Mouse (Mus musculus) spleen, adult 12 weeks (tissue): Measurements from ENCODE around the gene Apbb2.

ENCODE experiments used
- DNase-seq: peaks from one replicate; pipeline ENCODE4 v3.0.0; 2022; ENCODE audit warnings: low spot score

The Apbb2 gene

DNA sequence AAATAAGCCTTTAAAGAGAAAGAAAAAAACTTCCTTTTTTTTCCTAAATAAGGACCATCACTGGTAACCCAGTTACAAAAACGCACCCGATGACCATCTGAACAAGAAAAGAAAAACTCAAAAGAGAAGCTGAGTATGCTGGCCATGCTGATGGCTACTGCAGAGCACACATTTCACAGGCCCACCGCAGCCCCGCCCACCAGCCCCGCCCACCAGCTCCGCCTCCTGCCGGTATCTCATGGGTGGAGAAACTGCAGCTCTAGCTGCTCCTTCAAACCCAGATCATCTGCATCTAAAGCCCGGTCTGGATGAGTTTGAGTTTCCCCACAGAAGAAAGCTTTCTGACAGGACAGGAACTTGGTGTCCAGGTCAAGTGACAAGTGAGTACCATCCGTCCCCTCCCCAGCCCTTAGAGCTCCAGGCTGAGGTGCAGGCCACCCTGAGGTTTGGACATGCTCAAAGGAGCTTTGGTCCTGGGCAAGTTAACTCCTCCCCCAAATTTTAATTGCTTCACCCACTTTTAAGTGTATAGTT is 16.2 kb downstream of the Apbb2 start:
- no peak for DNase-seq

DNA sequence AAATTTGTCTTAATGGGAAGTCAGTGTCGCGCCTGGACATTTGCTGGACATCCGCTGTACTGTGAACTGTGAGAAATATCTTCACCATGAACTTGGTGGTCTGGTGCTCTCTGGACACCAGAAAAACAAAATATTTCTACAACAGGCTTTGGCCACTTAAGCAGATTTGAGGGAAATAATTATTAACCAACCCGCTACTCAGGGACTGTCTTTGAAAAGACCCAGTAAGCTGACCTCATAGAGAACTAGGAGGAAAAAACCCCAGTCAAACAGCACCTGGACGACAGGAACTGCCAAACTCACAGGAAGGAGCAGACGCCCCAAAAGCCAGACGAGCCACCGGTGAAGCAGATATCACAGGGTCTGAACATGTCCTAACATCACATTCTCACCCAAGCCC is 18.2 kb downstream of the Apbb2 start:
- DNase-seq = no peak

GRCm38 (mm10) chr5:66599888-66600287 is 18.7 kb downstream of the Apbb2 start:
- no peak for DNase-seq

GRCm38 (mm10) chr5:66596296-66596695 is 22.3 kb downstream of the Apbb2 start:
- no peak for DNase-seq

GRCm38 (mm10) chr5:66594881-66595280 is 23.7 kb downstream of the Apbb2 start:
- DNase-seq = no peak

GRCm38 (mm10) chr5:66586236-66586745 is 32.3 kb downstream of the Apbb2 start:
- DNase-seq = no peak

DNA sequence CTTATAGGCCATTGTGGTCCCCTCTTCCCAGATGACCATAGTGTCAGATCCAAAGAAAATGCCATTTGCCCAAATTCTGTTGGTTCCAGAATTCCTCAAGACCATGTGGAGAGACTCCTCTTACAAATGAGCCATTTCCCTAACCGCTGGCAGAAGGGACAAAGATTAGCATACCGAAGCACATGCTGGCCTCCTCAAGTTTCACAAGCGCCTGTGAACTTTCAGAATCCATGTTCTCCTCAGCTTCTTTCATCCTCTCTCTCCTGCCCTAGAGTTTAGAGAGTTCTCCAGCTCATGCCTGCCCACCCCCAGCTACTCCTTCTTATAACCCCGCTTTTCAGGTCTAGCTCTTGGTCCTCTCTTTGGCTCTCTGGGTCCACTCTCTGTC is 35.6 kb downstream of the Apbb2 start:
- DNase-seq = no peak

- DNase-seq = no peak
Measured at GRCm38 (mm10) chr5:66582281-66583018, 36.1 kb downstream of the Apbb2 start.

DNA sequence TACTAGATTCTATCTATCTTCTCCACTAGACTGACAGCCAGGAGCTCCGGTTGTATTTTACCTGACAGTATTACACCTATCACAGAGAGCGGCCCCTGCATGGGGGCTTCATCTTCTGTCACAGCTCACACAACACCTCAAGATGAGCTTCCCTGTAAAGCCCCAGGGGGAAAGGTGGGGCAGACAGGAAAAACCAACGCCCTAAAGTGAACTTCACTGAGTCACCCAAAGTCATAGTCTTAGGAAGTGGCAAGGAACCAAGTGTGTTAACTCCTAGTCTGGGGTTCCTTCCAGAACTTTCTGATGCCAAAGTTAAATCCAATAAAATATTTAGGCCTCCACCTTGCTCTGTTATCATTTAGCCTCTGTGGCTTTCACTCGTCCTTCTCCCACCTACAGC is 39.5 kb downstream of the Apbb2 start:
- DNase-seq = no peak

GRCm38 (mm10) chr5:66576299-66576698 is 42.3 kb downstream of the Apbb2 start:
- no peak for DNase-seq

- DNase-seq = no peak
Measured at GRCm38 (mm10) chr5:66575148-66575547, 43.4 kb downstream of the Apbb2 start.

GRCm38 (mm10) chr5:66573266-66573665 is 45.3 kb downstream of the Apbb2 start:
- no peak for DNase-seq

DNA sequence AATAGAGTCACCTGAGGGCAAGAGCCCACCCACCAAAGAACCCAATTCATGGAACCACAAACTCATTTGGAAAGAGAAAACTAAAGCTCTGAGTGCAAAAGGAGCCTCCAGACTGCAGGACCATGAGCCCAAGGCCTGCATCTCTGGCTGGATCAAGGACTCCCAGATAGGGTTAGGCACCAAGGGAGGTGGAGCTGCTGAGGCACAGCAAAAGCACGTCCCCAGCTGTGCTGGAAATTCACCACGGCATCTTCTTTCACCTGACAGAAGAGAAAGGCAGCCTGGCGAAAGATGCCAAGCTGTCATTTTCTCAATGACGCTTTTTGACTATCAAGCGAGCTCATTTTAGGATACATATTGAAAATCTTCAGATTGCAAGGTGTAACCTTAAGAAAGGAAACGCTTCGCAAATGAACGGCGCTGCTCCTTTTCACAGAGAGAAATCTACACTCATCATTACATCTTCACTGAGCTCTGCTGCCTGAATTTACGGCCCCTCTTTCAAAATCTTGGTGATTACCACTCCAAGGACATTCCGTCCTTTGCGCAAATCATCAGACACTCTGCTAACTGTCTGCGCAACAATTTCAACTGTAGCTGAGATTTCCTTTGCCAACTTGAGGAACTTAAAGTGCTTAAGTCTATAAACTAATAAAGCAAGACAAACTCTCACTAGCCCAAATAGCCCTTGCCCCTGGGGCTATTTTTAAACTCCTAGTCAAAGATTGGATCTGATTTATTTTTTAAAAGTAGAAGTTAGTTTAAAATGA is 46.3 kb downstream of the Apbb2 start:
- DNase-seq = no peak

- DNase-seq = no peak
Measured at GRCm38 (mm10) chr5:66570709-66571108, 47.9 kb downstream of the Apbb2 start.

DNA sequence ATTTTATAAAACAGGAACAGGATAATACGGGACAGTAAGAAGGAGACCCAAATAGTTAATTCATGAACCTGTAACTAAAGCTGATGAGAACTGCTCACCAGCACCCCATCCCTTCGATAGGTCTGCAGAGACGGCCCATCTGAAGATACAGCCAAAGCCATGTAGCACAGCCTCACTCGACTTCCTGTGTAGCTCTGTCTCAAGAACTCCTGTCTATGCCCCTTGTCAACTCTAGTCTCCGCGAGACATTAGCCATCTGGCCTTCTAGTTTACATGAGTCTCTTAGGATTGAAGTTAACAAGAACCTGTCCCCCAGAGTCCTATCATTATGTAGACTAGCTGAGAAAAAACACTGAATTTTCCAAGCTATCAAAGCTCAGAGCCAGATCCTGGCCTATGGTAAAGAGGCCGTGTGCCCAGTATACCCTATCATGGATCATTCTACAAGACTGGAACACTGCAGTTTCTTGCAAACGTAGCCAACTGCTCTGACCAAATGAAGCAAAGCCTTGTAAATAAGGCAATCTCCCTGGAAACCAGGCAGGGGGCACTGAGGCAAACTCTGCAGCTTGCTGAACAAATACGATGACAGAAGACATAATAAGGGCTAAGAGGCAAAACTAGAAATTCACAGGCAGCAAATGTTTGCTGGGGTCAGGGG is 49.3 kb downstream of the Apbb2 start:
- no peak for DNase-seq

- DNase-seq = no peak
Measured at GRCm38 (mm10) chr5:66568002-66568401, 50.6 kb downstream of the Apbb2 start.

- DNase-seq = no peak
Measured at GRCm38 (mm10) chr5:66567424-66567823, 51.2 kb downstream of the Apbb2 start.

DNA sequence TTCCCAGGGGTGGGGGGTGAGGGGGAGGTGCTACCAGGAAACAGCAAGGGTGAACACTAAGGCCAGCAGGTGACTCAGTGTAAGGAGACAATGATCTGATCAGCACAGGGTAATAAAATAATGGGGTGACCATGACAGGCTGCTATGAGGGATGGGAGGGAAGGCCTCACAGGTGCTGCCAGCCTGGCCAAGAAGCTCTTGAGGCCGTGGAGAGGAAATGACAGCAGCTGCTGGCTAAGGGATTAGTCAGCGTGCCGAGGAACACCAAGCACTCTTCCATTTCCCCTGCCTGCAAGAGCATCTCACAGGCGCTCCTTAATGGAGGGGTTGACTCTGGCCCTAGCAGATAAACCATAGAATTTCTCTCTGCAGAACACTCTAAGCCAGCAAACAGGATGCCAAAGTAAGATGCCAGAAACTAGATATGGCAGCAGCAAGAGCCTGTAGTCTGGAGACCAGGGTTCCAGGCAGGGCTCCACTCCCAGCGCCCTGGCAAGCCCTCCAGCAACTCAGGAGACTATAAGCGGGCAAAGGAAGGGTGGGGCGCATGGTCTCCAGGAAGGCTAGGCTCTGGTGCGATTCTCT is 58.9 kb downstream of the Apbb2 start:
- DNase-seq = no peak

GRCm38 (mm10) chr5:66558094-66558493 is 60.5 kb downstream of the Apbb2 start:
- no peak for DNase-seq

DNA sequence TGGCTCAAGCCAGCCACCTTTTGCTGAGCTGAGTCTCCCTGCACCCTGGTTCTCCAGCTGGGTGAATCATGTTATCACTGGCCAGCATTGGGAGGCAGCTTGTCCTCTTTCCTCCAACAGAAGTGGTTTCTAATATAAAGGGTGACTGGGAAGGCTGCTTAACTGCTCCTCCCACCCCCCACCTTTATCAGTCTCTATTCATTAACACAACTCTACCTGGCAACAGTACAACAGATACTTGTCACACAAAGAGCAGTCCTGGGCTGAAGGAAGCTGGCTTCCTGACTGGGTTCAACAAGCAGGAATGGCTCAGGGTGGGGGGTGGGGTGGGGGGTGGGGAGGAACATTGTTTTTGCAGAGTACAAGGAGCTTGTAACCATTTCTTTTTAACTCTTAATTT is 64.7 kb downstream of the Apbb2 start:
- no peak for DNase-seq

DNA sequence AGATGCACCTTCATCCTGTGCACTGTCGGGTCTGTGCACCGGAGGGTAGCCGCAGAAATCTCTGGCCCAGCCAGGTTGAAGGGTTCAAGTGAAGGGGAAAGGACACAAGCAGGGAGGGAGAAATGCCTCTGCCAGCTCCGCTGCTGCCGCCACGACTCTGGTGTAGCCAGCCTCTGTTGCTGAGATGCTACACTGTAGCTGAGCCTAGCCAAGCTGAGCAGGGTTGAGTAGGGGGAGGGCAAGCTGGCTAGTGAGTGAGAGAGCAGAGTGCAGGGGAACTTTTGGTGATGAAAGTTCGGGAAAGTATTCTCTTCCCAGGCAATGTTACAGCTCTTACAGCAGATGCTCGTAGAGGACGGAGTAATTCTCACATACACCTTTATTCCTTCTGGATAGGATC is 66.3 kb downstream of the Apbb2 start:
- DNase-seq = no peak

- DNase-seq = no peak
Measured at GRCm38 (mm10) chr5:66550292-66550691, 68.3 kb downstream of the Apbb2 start.
